In the genomic region with DNA sequence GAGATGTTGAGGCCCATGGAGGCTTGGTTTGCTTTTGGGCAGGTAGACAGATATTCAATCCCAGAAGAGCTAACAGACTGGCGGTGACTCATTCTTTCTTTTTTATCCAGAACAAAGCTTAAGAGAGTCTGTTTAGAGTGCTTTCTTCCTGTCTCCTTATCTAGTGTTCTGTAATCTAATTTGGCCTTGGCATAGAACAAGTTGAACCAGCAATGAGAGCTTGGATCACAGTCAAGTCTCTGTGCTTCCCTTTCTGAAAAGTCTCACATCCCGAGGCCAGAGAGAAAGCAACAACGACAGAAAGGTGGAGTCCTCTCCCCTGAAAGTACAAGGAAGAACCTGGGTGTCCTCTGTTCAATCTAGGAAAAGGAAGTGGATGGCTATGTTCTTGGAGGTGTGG, we compare ENCODE assay signal across 19 mouse cellular contexts.
A peak's percentile ranks its signal among the peaks of the same experiment; 100 is the strongest.
DNase-seq lines count a peak whose midpoint lies in the region; ATAC-seq and TF ChIP-seq lines count a peak whose summit lies in the region.
"Had no signal": no experiment of that assay in that cellular context is flagged by ENCODE, and none has a peak within 500 bp of the region (broad histone marks: within the 10 kb centered on the region; RNA-seq: fewer than 3 reads in every experiment).

No protein-coding gene starts in this region.

- no peaks in the 10 kb centered on the region for H3K27me3 ChIP-seq in heart, postnatal 0 days (ENCODE audit: control insufficient read depth, insufficient read depth, low read length)
- H3K27me3 ChIP-seq: forebrain, embryonic 13.5 days; hindbrain, embryonic 15.5 days; limb, embryonic 12.5 days; midbrain, embryonic 13.5 days; neural tube, embryonic 15.5 days had no signal

- no peak overlapping the region for H3K4me2 ChIP-seq in heart, postnatal 0 days (ENCODE audit: low read depth, low read length)
- H3K4me2 ChIP-seq: forebrain, embryonic 13.5 days; hindbrain, embryonic 15.5 days; limb, embryonic 12.5 days; midbrain, embryonic 13.5 days; neural tube, embryonic 15.5 days had no signal

- no peak overlapping the region for H3K27ac ChIP-seq in heart, postnatal 0 days (ENCODE audit: low read depth)
- H3K27ac ChIP-seq: forebrain, embryonic 13.5 days; hindbrain, embryonic 15.5 days; layer of hippocampus, adult 2 months; limb, embryonic 12.5 days; liver, embryonic 14.5 days; midbrain, embryonic 13.5 days; neural tube, embryonic 15.5 days had no signal

- ATAC-seq in heart, postnatal 0 days (ENCODE audit: insufficient read depth, low read depth) = no peak
- ATAC-seq: forebrain, embryonic 13.5 days; intestine, embryonic 16.5 days; midbrain, embryonic 13.5 days had no signal

- no peak overlapping the region for H3K9ac ChIP-seq in heart, postnatal 0 days (replicated peaks; ENCODE audit: low read depth, low read length)
- H3K9ac ChIP-seq: forebrain, embryonic 13.5 days; hindbrain, embryonic 15.5 days; limb, embryonic 12.5 days; liver, embryonic 14.5 days; midbrain, embryonic 13.5 days; neural tube, embryonic 15.5 days had no signal

- TF ChIP-seq EP300 in heart, postnatal 0 days (IDR thresholded peaks at IDR 0.05; ENCODE audit: low read depth) = no peak

- TF ChIP-seq CTCF in heart, postnatal 0 days (IDR thresholded peaks at IDR 0.05; ENCODE audit: low read depth) = no peak

- H3K4me3 ChIP-seq in heart, postnatal 0 days (ENCODE audit: low read depth, low read length) = no peak overlapping the region
- H3K4me3 ChIP-seq: forebrain, embryonic 13.5 days; hindbrain, embryonic 15.5 days; layer of hippocampus, adult 2 months; limb, embryonic 12.5 days; midbrain, embryonic 13.5 days; neural tube, embryonic 15.5 days had no signal

- peak; percentile 9 for DNase-seq in heart, postnatal 0 days (ENCODE audit: low spot score)
- DNase-seq in heart, postnatal 14 days = no peak
- DNase-seq in adrenal gland, adult (ENCODE audit: inconsistent age in 2 of 2, low spot score in 1 of 2) = peak; percentile 80 to 91
- DNase-seq in adrenal gland, postnatal 25 days = peak; percentile 21
- peak; percentile 23 for DNase-seq in lung, postnatal 10 days
- no peak for DNase-seq in thymus, postnatal 14 days
- DNase-seq in cerebellum, adult 8-10 months = no peak
- DNase-seq: cerebellum, adult 9-11 months; heart, adult 11 months; retina, postnatal 1 day; right cerebral cortex, postnatal 4 days had no signal

- H3K9me3 ChIP-seq in heart, postnatal 0 days (replicated peaks; ENCODE audit: control insufficient read depth, low read length) = no peaks in the 10 kb centered on the region
- H3K9me3 ChIP-seq: forebrain, embryonic 13.5 days; hindbrain, embryonic 15.5 days; limb, embryonic 12.5 days; midbrain, embryonic 13.5 days; neural tube, embryonic 15.5 days had no signal

- WGBS in heart, postnatal 0 days = 5% methylated on average over 3 of the region's 3 CpGs

- intact Hi-C loops in heart, postnatal 14 days (cut with DNase I) = no loop called here

- H3K36me3 ChIP-seq in heart, postnatal 0 days (replicated peaks; ENCODE audit: control insufficient read depth, insufficient read depth, low read length) = no peaks in the 10 kb centered on the region
- H3K36me3 ChIP-seq: hindbrain, embryonic 15.5 days; limb, embryonic 12.5 days; midbrain, embryonic 13.5 days; neural tube, embryonic 15.5 days had no signal

- peaks cover 12% of the 10 kb centered on the region; the same call in 1 of the 2 replicates for H3K4me1 ChIP-seq in heart, postnatal 0 days (ENCODE audit: control insufficient read depth, insufficient read depth)
- H3K4me1 ChIP-seq: forebrain, embryonic 13.5 days; limb, embryonic 12.5 days; midbrain, embryonic 13.5 days had no signal

Comparison
In these comparisons a context has a peak if more than half of its experiments do, and no peak if none do; other contexts are left out.
1. DNase-seq: peak in heart, postnatal 0 days (single experiment), adrenal gland, adult (2 of 2), adrenal gland, postnatal 25 days (single experiment) and lung, postnatal 10 days (single experiment); none in heart, postnatal 14 days (0 of 2), thymus, postnatal 14 days (single experiment) and cerebellum, adult 8-10 months (single experiment).